Mouse (Mus musculus) urinary bladder, postnatal 10 days (tissue): ENCODE data around the gene Noc2l.

ENCODE experiments used
- DNase-seq: peaks from one replicate; pipeline ENCODE4 v3.0.0; 2022; ENCODE audit warnings: low spot score

The Noc2l gene

GRCm38 (mm10) chr4:156216196-156216595, 19.6 kb upstream of the Noc2l start:
- no peak for DNase-seq

GRCm38 (mm10) chr4:156217022-156217669, 18.7 kb upstream of the Noc2l start:
- no peak for DNase-seq

- no peak for DNase-seq
Measured at GRCm38 (mm10) chr4:156217838-156218237, 18.0 kb upstream of the Noc2l start.

GRCm38 (mm10) chr4:156219936-156220335, 15.9 kb upstream of the Noc2l start:
- DNase-seq: no peak

GRCm38 (mm10) chr4:156224276-156224675, 11.5 kb upstream of the Noc2l start:
- DNase-seq: no peak

GRCm38 (mm10) chr4:156227752-156228392, 7.9 kb upstream of the Noc2l start:
- DNase-seq: no peak

- no peak for DNase-seq
Measured at GRCm38 (mm10) chr4:156228393-156229024, 7.3 kb upstream of the Noc2l start.

- DNase-seq: no peak
Measured at GRCm38 (mm10) chr4:156234021-156234501, 1.7 kb upstream of the Noc2l start.

- DNase-seq: no peak
Measured at GRCm38 (mm10) chr4:156234701-156235213, 1.1 kb upstream of the Noc2l start, which contains the start of gene Plekhn1. Gene Plekhn1 (minus strand): TSS chr4:156234857.

- no peak for DNase-seq
Measured at GRCm38 (mm10) chr4:156235360-156235770, 445 bp upstream of the Noc2l start.

GRCm38 (mm10) chr4:156236651-156237447, 1.0 kb downstream of the Noc2l start:
- no peak for DNase-seq

- no peak for DNase-seq
Measured at GRCm38 (mm10) chr4:156249567-156249966, 13.8 kb downstream of the Noc2l start.

- DNase-seq: no peak
Measured at GRCm38 (mm10) chr4:156251081-156251480, 15.3 kb downstream of the Noc2l start.

- no peak for DNase-seq
Measured at GRCm38 (mm10) chr4:156252140-156252539, 16.3 kb downstream of the Noc2l start.

GRCm38 (mm10) chr4:156252619-156253018, 16.8 kb downstream of the Noc2l start:
- no peak for DNase-seq

GRCm38 (mm10) chr4:156253043-156253442, 17.2 kb downstream of the Noc2l start:
- DNase-seq: no peak

- no peak for DNase-seq
Measured at GRCm38 (mm10) chr4:156254361-156255077, 18.7 kb downstream of the Noc2l start.

- DNase-seq: no peak
Measured at GRCm38 (mm10) chr4:156255078-156255839, 19.4 kb downstream of the Noc2l start, which contains the start of gene Samd11. Gene Samd11 (minus strand): TSS chr4:156255657.
